Mouse (Mus musculus) gastrocnemius, adult 18-20 months (tissue): ENCODE measurements around the gene Ptgr1. TPM values are rescaled to one million over a fixed set of nuclear protein-coding genes. Genes with fewer than 3 reads are reported as not detected.
A peak's percentile ranks its signal among the peaks of the same experiment; 100 is the strongest.

ENCODE experiments used
- DNase-seq: peaks from one replicate; pipeline ENCODE4 v3.0.0; 2021; ENCODE audit warnings: low spot score
- long read RNA-seq, 2 experiments: library from polyadenylated mRNA; stranded (forward); transcript quantifications; one replicate each; pipeline ENCODE4 v2.0.0; 2021
- total RNA-seq, 2 experiments: library from RNA; stranded (reverse); gene quantifications; 2 replicates each; pipeline ENCODE4 v1.2.3; 2021

Gene Ptgr1
- total RNA-seq: under 1 TPM; 0.80 to 0.90 TPM
- long read RNA-seq, experiment 1, partial matches to known transcripts: 0 of 1 reads
- long read RNA-seq, experiment 1, other reads (novel, unspliced or antisense): 0 of 1 reads
- long read RNA-seq, experiment 2: 0 reads

GRCm38 (mm10) chr4:58986540-58987190 is at the start of gene Ptgr1:
Gene Ptgr1 (minus strand): TSS chr4:58987119.
- peak; percentile 77 for DNase-seq

GRCm38 (mm10) chr4:59035786-59036350 is 48.9 kb upstream of the Ptgr1 start:
- DNase-seq: no peak

- peak; percentile 38 for DNase-seq
Observed at GRCm38 (mm10) chr4:59034918-59035785, 48.2 kb upstream of the Ptgr1 start, which contains the start of gene Gng10. Gene Gng10 (plus strand): TSS chr4:59035088.

- no peak for DNase-seq
Observed at GRCm38 (mm10) chr4:59034325-59034917, 47.5 kb upstream of the Ptgr1 start.

- DNase-seq: no peak
Observed at GRCm38 (mm10) chr4:59016922-59017321, 30.0 kb upstream of the Ptgr1 start.

- DNase-seq: peak; percentile 72
Observed at GRCm38 (mm10) chr4:59015181-59015580, 28.3 kb upstream of the Ptgr1 start.

GRCm38 (mm10) chr4:59011446-59011845 is 24.5 kb upstream of the Ptgr1 start:
- DNase-seq: no peak

GRCm38 (mm10) chr4:59009696-59010095 is 22.8 kb upstream of the Ptgr1 start:
- DNase-seq: no peak

- no peak for DNase-seq
Observed at GRCm38 (mm10) chr4:59009186-59009585, 22.3 kb upstream of the Ptgr1 start.

- DNase-seq: no peak
Observed at GRCm38 (mm10) chr4:59007974-59008373, 21.1 kb upstream of the Ptgr1 start.

GRCm38 (mm10) chr4:59007016-59007415 is 20.1 kb upstream of the Ptgr1 start:
- DNase-seq: no peak

GRCm38 (mm10) chr4:59006211-59006610 is 19.3 kb upstream of the Ptgr1 start:
- no peak for DNase-seq

GRCm38 (mm10) chr4:59003806-59004200 is 16.9 kb upstream of the Ptgr1 start:
- no peak for DNase-seq

- DNase-seq: peak; percentile 91
Observed at GRCm38 (mm10) chr4:59002948-59003805, 16.3 kb upstream of the Ptgr1 start, which contains the start of gene Gm20503. Gene Gm20503 (plus strand): TSS chr4:59003210.

GRCm38 (mm10) chr4:59000614-59001013 is 13.7 kb upstream of the Ptgr1 start:
- no peak for DNase-seq

GRCm38 (mm10) chr4:58999686-59000085 is 12.8 kb upstream of the Ptgr1 start:
- DNase-seq: peak; percentile 78

- no peak for DNase-seq
Observed at GRCm38 (mm10) chr4:58998688-58999087, 11.8 kb upstream of the Ptgr1 start.

- no peak for DNase-seq
Observed at GRCm38 (mm10) chr4:58997081-58997480, 10.2 kb upstream of the Ptgr1 start.

GRCm38 (mm10) chr4:58995251-58995693 is 8.4 kb upstream of the Ptgr1 start:
- DNase-seq: no peak

GRCm38 (mm10) chr4:58994762-58995161 is 7.8 kb upstream of the Ptgr1 start, which contains the start of gene Dnajc25:
Gene Dnajc25 (plus strand): TSS chr4:58995062.
- no peak for DNase-seq
